Mouse (Mus musculus): ENCODE measurements around the gene Olfr1454. TPM values are rescaled to one million over a fixed set of nuclear protein-coding genes. Genes with fewer than 3 reads are reported as not detected.

Olfr1454 gene
- polyA plus RNA-seq (2015; fragmentation: Nextera tagmentation; extraction: Ambion mirVana) = not detected in 2 replicates

- Histone ChIP-seq H3K4me3 (replicated peaks; ENCODE audit: low read length) (no peak within 1 kb of the TSS), H3K27me3 (ENCODE audit: control insufficient read depth, insufficient read depth, low read length) (no peaks in the 10 kb centered on the region), H3K4me1 (ENCODE audit: control insufficient read depth, insufficient read depth, low read length) (no peaks in the 10 kb centered on the region), H3K4me2 (ENCODE audit: low read depth, low read length) (no peak within 1 kb of the TSS), H3K27ac (ENCODE audit: low read length) (no peak within 1 kb of the TSS), H3K36me3 (ENCODE audit: control insufficient read depth, insufficient read depth, low read length) (no peaks in the 10 kb centered on the region), H3K9ac (ENCODE audit: low read length) (no peak within 1 kb of the TSS), H3K9me3 (replicated peaks; ENCODE audit: control insufficient read depth, low read length) (no peaks in the 10 kb centered on the region)
- no peak for ATAC-seq (ENCODE audit: insufficient read depth, low FRiP score)
- WGBS = 65% methylated on average over 2 of the region's 2 CpGs
These were observed at the start of gene Olfr1454 for GRCm38 (mm10) chr19:13060310-13060709. TSS of gene Olfr1454 (plus strand) at chr19:13060610.

DNA sequence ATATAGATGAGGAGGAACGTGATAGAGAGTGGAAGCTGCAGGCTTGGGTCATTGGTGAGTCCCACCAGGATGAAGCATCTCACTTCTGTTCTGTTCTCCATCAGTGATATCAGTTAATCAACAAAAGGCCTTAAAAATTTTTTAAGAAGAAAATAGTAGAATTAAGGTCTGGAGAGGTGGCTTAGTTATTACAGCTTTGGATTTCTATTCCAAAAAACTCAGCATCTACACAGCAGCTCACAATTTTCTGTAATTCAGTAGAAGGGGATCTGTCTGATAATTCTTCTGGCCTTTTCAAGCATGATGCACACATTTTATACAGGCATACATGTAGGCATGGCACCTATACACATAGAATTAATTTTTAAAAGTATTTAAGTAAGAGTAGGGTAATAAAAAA is 32.2 kb upstream of the Olfr1454 start, which contains the start of gene Olfr1453:
Olfr1453 (minus strand) TSS at position 101 of the 400 bp plus-strand sequence.
- H3K27ac ChIP-seq (ENCODE audit: low read length) = no peak within 1 kb of the TSS
- no peaks in the 10 kb centered on the region for H3K27me3 ChIP-seq (ENCODE audit: control insufficient read depth, insufficient read depth, low read length)
- H3K36me3 ChIP-seq (ENCODE audit: control insufficient read depth, insufficient read depth, low read length) = no peaks in the 10 kb centered on the region
- ATAC-seq (ENCODE audit: insufficient read depth, low FRiP score) = no peak
- H3K4me1 ChIP-seq (ENCODE audit: control insufficient read depth, insufficient read depth, low read length) = no peaks in the 10 kb centered on the region
- no peaks in the 10 kb centered on the region for H3K9me3 ChIP-seq (replicated peaks; ENCODE audit: control insufficient read depth, low read length)
- H3K4me2 ChIP-seq (ENCODE audit: low read depth, low read length) = no peak within 1 kb of the TSS
- no peak within 1 kb of the TSS for H3K4me3 ChIP-seq (replicated peaks; ENCODE audit: low read length)
- no peak within 1 kb of the TSS for H3K9ac ChIP-seq (ENCODE audit: low read length)
- WGBS = 44% methylated on average over 1 of the region's 1 CpGs

DNA sequence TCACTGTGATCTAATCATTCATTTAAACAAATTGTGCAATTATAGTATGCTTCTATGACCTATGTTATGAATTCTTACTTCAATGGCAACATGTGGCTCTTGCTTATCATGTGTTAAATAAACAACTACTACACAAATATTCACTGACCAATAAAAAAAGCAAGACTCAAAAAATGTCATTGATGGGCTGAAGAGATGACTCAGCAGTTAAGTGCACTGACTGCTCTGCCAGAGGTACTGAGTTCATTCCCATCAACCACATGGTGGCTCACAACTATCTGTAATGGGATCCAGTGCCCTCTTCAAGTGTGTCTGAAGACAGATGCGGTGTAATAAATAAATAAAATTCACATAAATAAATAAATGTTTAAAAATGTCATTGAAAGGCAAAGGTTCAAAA is 33.5 kb downstream of the Olfr1454 start:
- no peaks in the 10 kb centered on the region for H3K36me3 ChIP-seq (ENCODE audit: control insufficient read depth, insufficient read depth, low read length)
- no peak overlapping the region for H3K27ac ChIP-seq (ENCODE audit: low read length)
- WGBS = 83% methylated on average over 1 of the region's 1 CpGs
- no peak overlapping the region for H3K4me3 ChIP-seq (replicated peaks; ENCODE audit: low read length)
- H3K27me3 ChIP-seq (ENCODE audit: control insufficient read depth, insufficient read depth, low read length) = no peaks in the 10 kb centered on the region
- no peak for ATAC-seq (ENCODE audit: insufficient read depth, low FRiP score)
- no peaks in the 10 kb centered on the region for H3K9me3 ChIP-seq (replicated peaks; ENCODE audit: control insufficient read depth, low read length)
- no peaks in the 10 kb centered on the region for H3K4me1 ChIP-seq (ENCODE audit: control insufficient read depth, insufficient read depth, low read length)
- H3K4me2 ChIP-seq (ENCODE audit: low read depth, low read length) = no peak overlapping the region
- H3K9ac ChIP-seq (ENCODE audit: low read length) = no peak overlapping the region

- no peak within 1 kb of the TSS for H3K9ac ChIP-seq (ENCODE audit: low read length)
- no peak for ATAC-seq (ENCODE audit: insufficient read depth, low FRiP score)
- WGBS = 66% methylated on average over 2 of the region's 2 CpGs
- no peak within 1 kb of the TSS for H3K4me2 ChIP-seq (ENCODE audit: low read depth, low read length)
- no peaks in the 10 kb centered on the region for H3K36me3 ChIP-seq (ENCODE audit: control insufficient read depth, insufficient read depth, low read length)
- H3K4me3 ChIP-seq (replicated peaks; ENCODE audit: low read length) = no peak within 1 kb of the TSS
- H3K4me1 ChIP-seq (ENCODE audit: control insufficient read depth, insufficient read depth, low read length) = no peaks in the 10 kb centered on the region
- H3K27me3 ChIP-seq (ENCODE audit: control insufficient read depth, insufficient read depth, low read length) = no peaks in the 10 kb centered on the region
- no peaks in the 10 kb centered on the region for H3K9me3 ChIP-seq (replicated peaks; ENCODE audit: control insufficient read depth, low read length)
- H3K27ac ChIP-seq (ENCODE audit: low read length) = no peak within 1 kb of the TSS
These were observed 37.4 kb downstream of the Olfr1454 start, which contains the start of gene Olfr1457 for GRCm38 (mm10) chr19:13097791-13098190. TSS of gene Olfr1457 (minus strand) at chr19:13097891.

DNA sequence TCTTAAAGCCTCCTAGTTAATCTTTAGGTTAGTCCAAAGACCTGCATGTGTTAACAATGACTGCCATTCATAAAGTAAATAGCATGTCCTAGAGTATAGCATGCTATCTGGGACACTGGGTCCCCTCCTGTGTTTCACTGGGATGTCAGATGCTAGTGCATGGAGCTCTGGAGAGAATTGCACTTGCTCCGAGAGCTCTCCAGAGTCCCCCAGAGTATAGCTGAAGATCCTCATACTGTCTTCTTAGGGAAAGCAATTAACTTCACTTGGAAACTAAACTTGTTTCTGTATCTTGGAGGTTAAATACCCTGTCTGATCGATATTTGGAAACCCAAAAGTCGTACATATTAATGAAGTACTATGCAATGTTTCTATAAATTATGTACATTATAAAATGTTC is 46.3 kb downstream of the Olfr1454 start, which contains the start of gene Olfr1458:
Olfr1458 (minus strand) TSS at position 101 of the 400 bp plus-strand sequence.
- no peak within 1 kb of the TSS for H3K4me2 ChIP-seq (ENCODE audit: low read depth, low read length)
- H3K4me3 ChIP-seq (replicated peaks; ENCODE audit: low read length) = no peak within 1 kb of the TSS
- no peak within 1 kb of the TSS for H3K27ac ChIP-seq (ENCODE audit: low read length)
- no peaks in the 10 kb centered on the region for H3K36me3 ChIP-seq (ENCODE audit: control insufficient read depth, insufficient read depth, low read length)
- no peak within 1 kb of the TSS for H3K9ac ChIP-seq (ENCODE audit: low read length)
- no peaks in the 10 kb centered on the region for H3K27me3 ChIP-seq (ENCODE audit: control insufficient read depth, insufficient read depth, low read length)
- no peaks in the 10 kb centered on the region for H3K4me1 ChIP-seq (ENCODE audit: control insufficient read depth, insufficient read depth, low read length)
- WGBS = 80% methylated on average over 3 of the region's 3 CpGs
- H3K9me3 ChIP-seq (replicated peaks; ENCODE audit: control insufficient read depth, low read length) = no peaks in the 10 kb centered on the region
- no peak for ATAC-seq (ENCODE audit: insufficient read depth, low FRiP score)

Other genes with a start within 250 kb of the Olfr1454 start
- gene Gm5244, start 213.9 kb upstream of the Olfr1454 start, polyA plus RNA-seq (2015; fragmentation: Nextera tagmentation; extraction: Ambion mirVana) = not detected in 2 replicates
- not detected in 2 replicates for gene Olfr1444, start 203.3 kb upstream of the Olfr1454 start, polyA plus RNA-seq (2015; fragmentation: Nextera tagmentation; extraction: Ambion mirVana)
- not detected in 2 replicates for gene Olfr1445, start 176.8 kb upstream of the Olfr1454 start, polyA plus RNA-seq (2015; fragmentation: Nextera tagmentation; extraction: Ambion mirVana)
- not detected in 2 replicates for gene Olfr1446, start 167.1 kb upstream of the Olfr1454 start, polyA plus RNA-seq (2015; fragmentation: Nextera tagmentation; extraction: Ambion mirVana)
- not detected in 2 replicates for gene Olfr1447, start 156.9 kb upstream of the Olfr1454 start, polyA plus RNA-seq (2015; fragmentation: Nextera tagmentation; extraction: Ambion mirVana)
- gene Olfr1448, start 136.2 kb upstream of the Olfr1454 start, polyA plus RNA-seq (2015; fragmentation: Nextera tagmentation; extraction: Ambion mirVana) = not detected in 2 replicates
- gene Olfr1449, start 129.8 kb upstream of the Olfr1454 start, polyA plus RNA-seq (2015; fragmentation: Nextera tagmentation; extraction: Ambion mirVana) = not detected in 2 replicates
- not detected in 2 replicates for gene Olfr1450, start 110.4 kb upstream of the Olfr1454 start, polyA plus RNA-seq (2015; fragmentation: Nextera tagmentation; extraction: Ambion mirVana)
- not detected in 2 replicates for gene Olfr1451, start 65.6 kb upstream of the Olfr1454 start, polyA plus RNA-seq (2015; fragmentation: Nextera tagmentation; extraction: Ambion mirVana)
- gene Olfr1453, start 32.3 kb upstream of the Olfr1454 start, polyA plus RNA-seq (2015; fragmentation: Nextera tagmentation; extraction: Ambion mirVana) = not detected in 2 replicates
- gene Olfr1457, start 37.3 kb downstream of the Olfr1454 start, polyA plus RNA-seq (2015; fragmentation: Nextera tagmentation; extraction: Ambion mirVana) = not detected in 2 replicates
- not detected in 2 replicates for gene Olfr1458, start 46.2 kb downstream of the Olfr1454 start, polyA plus RNA-seq (2015; fragmentation: Nextera tagmentation; extraction: Ambion mirVana)
- gene Olfr1459, start 88.9 kb downstream of the Olfr1454 start, polyA plus RNA-seq (2015; fragmentation: Nextera tagmentation; extraction: Ambion mirVana) = not detected in 2 replicates
- gene Olfr1461, start 102.4 kb downstream of the Olfr1454 start, polyA plus RNA-seq (2015; fragmentation: Nextera tagmentation; extraction: Ambion mirVana) = not detected in 2 replicates
- gene Olfr1462, start 125.1 kb downstream of the Olfr1454 start, polyA plus RNA-seq (2015; fragmentation: Nextera tagmentation; extraction: Ambion mirVana) = not detected in 2 replicates
- gene Olfr1463, start 170.7 kb downstream of the Olfr1454 start, polyA plus RNA-seq (2015; fragmentation: Nextera tagmentation; extraction: Ambion mirVana) = not detected in 2 replicates

All from stomach, embryonic 16.5 days (tissue).